Mouse (Mus musculus): ENCODE data around the gene Cnnm3. TPM values are rescaled to one million over a fixed set of nuclear protein-coding genes. Genes with fewer than 3 reads are reported as not detected.

The Cnnm3 gene
- polyA plus RNA-seq (2012; rRNA removed): 46.2 and 48.7 TPM in 2 replicates

DNA sequence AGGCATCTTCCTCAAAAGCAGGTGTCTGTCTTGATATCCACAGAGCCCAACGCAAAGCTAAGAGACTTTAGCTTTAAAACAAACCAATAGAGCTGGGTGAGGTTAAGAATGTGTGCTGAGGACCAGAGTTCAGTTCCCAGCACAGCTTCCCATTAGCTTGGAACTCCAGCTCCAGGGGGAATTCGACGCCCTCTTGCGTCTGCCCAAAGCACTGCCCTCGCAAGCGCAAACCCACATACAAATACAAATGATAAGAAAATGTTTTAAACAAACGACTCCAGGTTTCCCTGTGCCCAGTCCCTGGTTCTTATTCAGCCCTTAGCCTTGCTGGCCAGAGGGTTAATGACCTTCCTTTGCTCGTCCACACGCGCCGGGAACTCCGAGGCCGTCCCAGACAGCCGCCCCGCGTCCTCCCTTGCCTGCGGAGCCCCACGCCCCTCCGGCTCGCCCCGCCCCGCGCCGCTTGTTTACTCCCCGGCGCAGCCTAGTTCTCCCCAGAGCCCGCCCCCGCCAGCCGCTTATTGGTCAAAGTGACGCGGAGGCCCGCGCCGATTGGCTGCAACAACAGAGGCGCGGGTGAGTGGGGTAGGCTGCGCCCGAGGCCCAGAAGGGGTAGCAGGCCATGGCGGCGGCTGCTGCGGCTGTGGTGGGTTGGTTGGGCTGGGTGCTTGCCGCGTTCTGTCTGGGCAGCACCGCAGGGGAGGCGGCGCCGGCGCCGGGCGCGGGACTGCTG is at the start of gene Cnnm3:
Gene Cnnm3, plus strand, starts transcription at position 579 of the 733 bp plus-strand sequence.
- 2% methylated on average over 48 of the region's 51 CpGs for WGBS
- H3K4me3 ChIP-seq (replicated peaks; ENCODE audit: insufficient read depth, low read depth, low read length): peak within 1 kb of the TSS; percentile 67

GRCm38 (mm10) chr1:36465641-36466160 is 46.0 kb upstream of the Cnnm3 start:
- DNase-seq: no peak
- Histone ChIP-seq H3K4me1 (ENCODE audit: control insufficient read depth, insufficient read depth, low read length) (peaks cover 5% of the 10 kb centered on the region; the same call in 1 of the 2 replicates), H3K27me3 (ENCODE audit: control insufficient read depth, insufficient read depth, low read length) (no peaks in the 10 kb centered on the region), H3K4me3 (replicated peaks; ENCODE audit: insufficient read depth, low read depth, low read length) (no peak overlapping the region), H3K27ac (ENCODE audit: insufficient read depth, low read length) (no peak overlapping the region)
- 90% methylated on average over 4 of the region's 4 CpGs for WGBS
- TF ChIP-seq CTCF (IDR thresholded peaks at IDR 0.05; ENCODE audit: borderline replicate concordance, insufficient read depth, low read depth, low read length) (no peak), POLR2A (IDR thresholded peaks at IDR 0.05; ENCODE audit: borderline replicate concordance, insufficient read depth, low read length) (no peak)

More for the DNA sequence above, at the start of gene Cnnm3:
- H3K4me1 ChIP-seq (ENCODE audit: control insufficient read depth, insufficient read depth, low read length): peaks cover 31% of the 10 kb centered on the region
- H3K27me3 ChIP-seq (ENCODE audit: control insufficient read depth, insufficient read depth, low read length): no peaks in the 10 kb centered on the region
- peak within 1 kb of the TSS; percentile 99 for H3K27ac ChIP-seq (ENCODE audit: insufficient read depth, low read length)
- peak; percentile 58 for TF ChIP-seq CTCF (IDR thresholded peaks at IDR 0.05; ENCODE audit: borderline replicate concordance, insufficient read depth, low read depth, low read length)
- TF ChIP-seq POLR2A (IDR thresholded peaks at IDR 0.05; ENCODE audit: borderline replicate concordance, insufficient read depth, low read length): peak; percentile 86
- DNase-seq: peak; percentile 99 to 100

- no peak overlapping the region for H3K4me3 ChIP-seq (replicated peaks; ENCODE audit: insufficient read depth, low read depth, low read length)
- no peak for DNase-seq
- H3K27ac ChIP-seq (ENCODE audit: insufficient read depth, low read length): no peak overlapping the region
- TF ChIP-seq POLR2A (IDR thresholded peaks at IDR 0.05; ENCODE audit: borderline replicate concordance, insufficient read depth, low read length): no peak
- TF ChIP-seq CTCF (IDR thresholded peaks at IDR 0.05; ENCODE audit: borderline replicate concordance, insufficient read depth, low read depth, low read length): no peak
- 71% methylated on average over 5 of the region's 5 CpGs for WGBS
- peaks cover 5% of the 10 kb centered on the region; the same call in 1 of the 2 replicates for H3K4me1 ChIP-seq (ENCODE audit: control insufficient read depth, insufficient read depth, low read length)
- H3K27me3 ChIP-seq (ENCODE audit: control insufficient read depth, insufficient read depth, low read length): no peaks in the 10 kb centered on the region
These were observed 44.2 kb upstream of the Cnnm3 start for GRCm38 (mm10) chr1:36467446-36467845.

DNA sequence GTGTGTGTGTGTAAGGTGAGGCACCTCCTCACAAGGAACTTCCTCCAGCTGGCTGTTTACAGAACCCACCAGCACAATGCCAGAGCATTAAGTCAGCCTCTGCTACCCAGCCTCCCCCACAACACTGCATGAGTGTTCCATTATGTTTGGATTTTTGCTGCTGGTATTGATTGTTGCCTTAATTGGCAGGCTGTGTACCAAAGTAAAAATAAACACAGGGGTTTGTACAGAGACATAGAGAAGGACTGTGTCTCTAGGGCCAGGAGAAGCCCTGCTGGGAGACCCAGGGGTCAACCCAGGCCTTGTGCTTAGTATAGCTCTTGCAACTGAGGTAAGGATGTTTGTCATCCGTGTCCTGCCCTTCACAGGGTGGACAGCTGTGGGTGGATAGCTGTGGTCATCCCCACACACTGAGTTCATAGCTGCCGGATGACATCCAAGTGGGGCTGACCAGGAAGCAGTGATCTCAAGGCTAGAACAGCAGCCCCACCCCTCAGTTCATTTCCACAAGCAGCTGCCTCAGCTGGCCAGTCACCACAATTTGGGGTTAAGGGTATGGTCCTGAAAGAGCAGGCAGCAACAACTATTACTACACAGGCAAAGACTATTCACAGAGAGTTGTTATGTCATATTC is 41.7 kb upstream of the Cnnm3 start:
- H3K27ac ChIP-seq (ENCODE audit: insufficient read depth, low read length): no peak overlapping the region
- WGBS: 72% methylated on average over 2 of the region's 2 CpGs
- no peak overlapping the region for H3K4me3 ChIP-seq (replicated peaks; ENCODE audit: insufficient read depth, low read depth, low read length)
- H3K27me3 ChIP-seq (ENCODE audit: control insufficient read depth, insufficient read depth, low read length): no peaks in the 10 kb centered on the region
- H3K4me1 ChIP-seq (ENCODE audit: control insufficient read depth, insufficient read depth, low read length): peaks cover 5% of the 10 kb centered on the region; the same call in 1 of the 2 replicates
- DNase-seq: no peak
- TF ChIP-seq POLR2A (IDR thresholded peaks at IDR 0.05; ENCODE audit: borderline replicate concordance, insufficient read depth, low read length): no peak
- TF ChIP-seq CTCF (IDR thresholded peaks at IDR 0.05; ENCODE audit: borderline replicate concordance, insufficient read depth, low read depth, low read length): no peak

- peak; percentile 90 to 91 for DNase-seq
- H3K4me1 ChIP-seq (ENCODE audit: control insufficient read depth, insufficient read depth, low read length): peaks cover 7% of the 10 kb centered on the region; the same call in 1 of the 2 replicates
- peak within 1 kb of the TSS; percentile 61 for H3K27ac ChIP-seq (ENCODE audit: insufficient read depth, low read length)
- H3K4me3 ChIP-seq (replicated peaks; ENCODE audit: insufficient read depth, low read depth, low read length): peak within 1 kb of the TSS; percentile 88
- TF ChIP-seq POLR2A (IDR thresholded peaks at IDR 0.05; ENCODE audit: borderline replicate concordance, insufficient read depth, low read length) (peak; percentile 65), CTCF (IDR thresholded peaks at IDR 0.05; ENCODE audit: borderline replicate concordance, insufficient read depth, low read depth, low read length) (peak; percentile 28; the same call in 1 of the 2 replicates)
- under 1% methylated on average over 93 of the region's 98 CpGs for WGBS
- H3K27me3 ChIP-seq (ENCODE audit: control insufficient read depth, insufficient read depth, low read length): no peaks in the 10 kb centered on the region
These were observed 40.2 kb upstream of the Cnnm3 start, which contains the start of gene Cnnm4 for GRCm38 (mm10) chr1:36471181-36472105. Gene Cnnm4 (plus strand): TSS chr1:36471620.

DNA sequence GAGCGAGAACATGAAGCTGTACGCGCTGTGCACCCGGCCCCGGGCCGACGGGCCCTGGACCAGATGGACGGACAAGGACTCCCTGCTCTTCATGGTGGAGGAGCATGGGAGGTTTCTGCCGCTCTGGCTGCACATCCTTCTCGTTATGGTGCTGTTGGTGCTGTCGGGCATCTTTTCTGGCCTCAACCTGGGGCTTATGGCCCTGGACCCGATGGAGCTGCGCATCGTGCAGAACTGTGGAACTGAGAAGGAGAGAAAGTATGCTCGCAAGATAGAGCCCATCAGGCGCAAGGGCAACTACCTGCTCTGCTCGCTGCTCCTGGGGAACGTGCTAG is 39.6 kb upstream of the Cnnm3 start:
- Histone ChIP-seq H3K27ac (ENCODE audit: insufficient read depth, low read length) (peak overlapping the region; percentile 52; the same call in 1 of the 2 replicates), H3K27me3 (ENCODE audit: control insufficient read depth, insufficient read depth, low read length) (no peaks in the 10 kb centered on the region), H3K4me1 (ENCODE audit: control insufficient read depth, insufficient read depth, low read length) (peaks cover 12% of the 10 kb centered on the region; the same call in 1 of the 2 replicates), H3K4me3 (replicated peaks; ENCODE audit: insufficient read depth, low read depth, low read length) (peak overlapping the region; percentile 88)
- 3% methylated on average over 18 of the region's 18 CpGs for WGBS
- DNase-seq: no peak
- TF ChIP-seq POLR2A (IDR thresholded peaks at IDR 0.05; ENCODE audit: borderline replicate concordance, insufficient read depth, low read length): no peak
- no peak for TF ChIP-seq CTCF (IDR thresholded peaks at IDR 0.05; ENCODE audit: borderline replicate concordance, insufficient read depth, low read depth, low read length)

- no peak for TF ChIP-seq CTCF (IDR thresholded peaks at IDR 0.05; ENCODE audit: borderline replicate concordance, insufficient read depth, low read depth, low read length)
- no peak for TF ChIP-seq POLR2A (IDR thresholded peaks at IDR 0.05; ENCODE audit: borderline replicate concordance, insufficient read depth, low read length)
- peak overlapping the region; percentile 61 for H3K27ac ChIP-seq (ENCODE audit: insufficient read depth, low read length)
- H3K4me3 ChIP-seq (replicated peaks; ENCODE audit: insufficient read depth, low read depth, low read length): peak overlapping the region; percentile 88
- DNase-seq: peak in 1 of 2 experiments; percentile 56
- WGBS: 11% methylated on average over 10 of the region's 10 CpGs
- H3K4me1 ChIP-seq (ENCODE audit: control insufficient read depth, insufficient read depth, low read length): peaks cover 24% of the 10 kb centered on the region
- no peaks in the 10 kb centered on the region for H3K27me3 ChIP-seq (ENCODE audit: control insufficient read depth, insufficient read depth, low read length)
These were observed 38.4 kb upstream of the Cnnm3 start for GRCm38 (mm10) chr1:36473211-36473780.
